Mouse (Mus musculus): ENCODE measurements at regions not wholly inside any gene's neighbourhood (a gene's known extent, or its start where the extent isn't known, plus 50 kb on each side); places are given as distances from the start of the nearest gene placed in this dataset.

DNA sequence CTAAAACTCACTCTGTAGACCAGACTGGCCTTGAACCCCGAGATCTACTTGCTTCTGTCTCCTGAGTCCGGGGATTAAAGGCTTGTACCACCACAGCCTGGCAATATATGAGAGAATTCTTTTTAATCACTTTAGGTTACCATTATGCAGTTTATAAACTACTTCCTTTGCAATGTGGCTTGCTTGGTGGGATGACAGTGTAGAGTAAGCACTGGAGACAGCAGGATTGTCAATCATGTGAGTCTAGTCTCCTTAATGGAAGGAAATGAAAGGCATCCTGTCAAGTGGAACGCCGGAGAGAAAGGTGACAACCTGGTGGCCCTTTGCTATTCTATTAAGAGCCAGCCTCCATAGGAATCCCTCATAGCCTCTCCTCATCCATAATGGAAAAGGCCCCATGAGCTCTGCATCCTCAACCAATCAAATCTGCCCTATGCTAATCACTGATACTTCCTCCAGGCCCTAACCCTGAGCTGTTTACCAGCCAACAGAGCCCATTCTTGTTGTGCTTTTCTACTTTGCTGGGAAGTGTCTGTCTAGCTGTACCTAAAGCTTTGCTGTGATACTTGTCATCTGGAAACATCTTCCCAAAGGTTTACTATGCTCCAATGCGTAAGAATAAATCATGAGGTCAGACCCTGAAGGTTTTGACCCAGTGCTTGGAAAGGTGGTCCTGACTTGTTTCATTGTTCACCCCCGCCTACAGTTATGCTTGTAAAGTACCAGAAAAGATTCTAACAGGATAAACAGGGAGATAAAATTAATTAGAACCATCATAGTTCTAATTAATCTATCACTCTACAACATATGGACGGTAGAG is 130.0 kb upstream of the Bank1 start:
- H3K9ac ChIP-seq (ENCODE audit: low read length) = no peak overlapping the region
- no peak overlapping the region for H3K4me2 ChIP-seq (ENCODE audit: low read length)
- H3K4me1 ChIP-seq (replicated peaks; ENCODE audit: control insufficient read depth, insufficient read depth, low read length) = no peaks in the 10 kb centered on the region
- no peak overlapping the region for H3K4me3 ChIP-seq (ENCODE audit: low read depth, low read length)
- 76% methylated on average over 7 of the region's 7 CpGs for WGBS
- no peaks in the 10 kb centered on the region for H3K9me3 ChIP-seq (ENCODE audit: control insufficient read depth, low read length)
- DNase-seq (ENCODE audit: low spot score) (no peak), ATAC-seq (replicated peaks; ENCODE audit: low FRiP score, low TSS enrichment, low read depth) (no peak)
- no peaks in the 10 kb centered on the region for H3K36me3 ChIP-seq (ENCODE audit: control insufficient read depth, insufficient read depth, low read length)
- no peak overlapping the region for H3K27ac ChIP-seq (ENCODE audit: low read depth)
- H3K27me3 ChIP-seq (replicated peaks; ENCODE audit: control insufficient read depth, insufficient read depth, low read length) = no peaks in the 10 kb centered on the region

DNA sequence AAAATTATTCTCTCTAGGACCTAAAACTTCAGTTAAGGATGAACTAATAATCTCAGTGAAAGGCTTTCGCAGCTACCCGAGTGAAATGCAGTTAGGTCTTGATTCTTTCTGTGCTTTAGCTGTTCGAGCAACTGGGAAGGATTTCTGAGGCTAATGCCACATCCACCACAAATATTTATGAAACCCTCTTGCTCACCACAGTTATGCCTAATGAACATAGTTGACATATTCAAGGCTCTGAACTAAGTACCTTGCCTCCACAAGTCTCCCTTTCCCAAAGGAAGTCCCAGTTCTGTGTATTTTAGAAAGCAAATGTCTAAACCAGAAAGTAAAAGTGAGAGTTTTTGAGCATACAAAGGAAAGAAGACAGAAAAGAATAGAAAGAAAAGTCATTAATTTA is 129.1 kb upstream of the Bank1 start:
- DNase-seq (ENCODE audit: low spot score) (no peak), ATAC-seq (replicated peaks; ENCODE audit: low FRiP score, low TSS enrichment, low read depth) (no peak)
- H3K9ac ChIP-seq (ENCODE audit: low read length) = no peak overlapping the region
- no peaks in the 10 kb centered on the region for H3K9me3 ChIP-seq (ENCODE audit: control insufficient read depth, low read length)
- H3K4me3 ChIP-seq (ENCODE audit: low read depth, low read length) = no peak overlapping the region
- no peak overlapping the region for H3K27ac ChIP-seq (ENCODE audit: low read depth)
- 80% methylated on average over 3 of the region's 3 CpGs for WGBS
- H3K36me3 ChIP-seq (ENCODE audit: control insufficient read depth, insufficient read depth, low read length) = no peaks in the 10 kb centered on the region
- no peaks in the 10 kb centered on the region for H3K27me3 ChIP-seq (replicated peaks; ENCODE audit: control insufficient read depth, insufficient read depth, low read length)
- no peak overlapping the region for H3K4me2 ChIP-seq (ENCODE audit: low read length)
- H3K4me1 ChIP-seq (replicated peaks; ENCODE audit: control insufficient read depth, insufficient read depth, low read length) = no peaks in the 10 kb centered on the region

DNA sequence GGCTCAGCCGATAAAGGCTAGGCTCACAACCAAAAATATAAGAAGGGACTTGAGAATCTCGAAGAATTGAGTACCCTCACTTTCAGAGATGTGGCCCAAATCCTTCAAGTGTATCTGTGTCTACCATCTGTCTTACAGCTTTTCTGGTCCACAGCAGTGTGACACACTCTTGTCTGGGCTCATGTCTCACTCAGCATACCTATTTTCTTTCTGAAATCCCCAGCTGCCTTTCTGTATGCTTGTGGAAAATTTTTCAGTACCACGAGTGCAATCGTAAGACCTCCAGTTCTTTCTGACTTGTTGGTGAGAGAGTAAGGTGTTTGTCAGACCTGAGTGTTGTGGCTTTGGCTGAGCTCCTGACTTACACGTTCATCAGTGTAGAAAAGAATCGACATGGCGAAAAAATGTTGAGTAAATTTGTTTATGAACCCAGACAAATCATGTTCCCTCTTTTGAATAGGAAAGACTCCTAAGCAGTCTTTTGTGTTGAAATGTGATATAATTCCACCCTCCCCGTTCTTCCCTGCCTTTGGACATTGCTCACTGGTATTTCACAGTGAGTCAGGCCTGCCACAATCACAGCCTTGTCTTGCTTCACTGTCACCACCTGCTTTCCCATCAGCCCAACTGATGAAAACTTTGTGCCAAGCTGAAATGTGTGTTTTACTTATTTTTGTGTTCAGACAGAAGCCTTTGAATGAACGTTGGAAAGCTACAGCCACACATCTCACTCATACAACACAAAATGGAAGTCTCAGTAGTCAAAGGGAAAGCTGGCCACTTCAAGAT is 125.3 kb upstream of the Bank1 start:
- Histone ChIP-seq H3K36me3 (ENCODE audit: control insufficient read depth, insufficient read depth, low read length) (no peaks in the 10 kb centered on the region), H3K4me3 (ENCODE audit: low read depth, low read length) (no peak overlapping the region)
- WGBS = 80% methylated on average over 9 of the region's 9 CpGs

DNA sequence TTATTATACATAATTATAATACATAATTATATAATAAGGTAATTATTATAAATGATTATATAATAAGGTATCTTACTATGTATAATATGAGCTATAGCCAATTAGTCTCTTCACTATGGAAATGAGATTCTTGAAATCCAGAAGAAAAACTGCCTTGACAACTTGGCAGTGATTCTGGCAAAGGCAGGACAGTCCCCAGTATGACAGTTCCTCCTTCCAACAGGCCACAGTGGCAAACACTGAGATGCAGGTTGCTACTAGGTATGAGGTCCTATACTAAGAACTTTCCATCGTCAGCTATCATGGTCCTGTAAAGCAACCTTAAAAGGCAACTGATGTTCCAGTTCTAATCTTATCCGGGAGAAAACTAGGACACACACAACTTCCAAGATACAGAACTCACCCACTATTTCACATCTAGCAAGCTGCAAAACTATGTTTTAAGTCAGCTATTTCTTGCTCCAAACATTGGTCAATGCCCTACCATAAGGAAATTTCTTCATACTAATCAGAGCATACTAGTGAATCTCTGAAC is 124.6 kb upstream of the Bank1 start:
- WGBS = 90% methylated on average over 2 of the region's 2 CpGs
- no peak overlapping the region for H3K9ac ChIP-seq (ENCODE audit: low read length)
- H3K27ac ChIP-seq (ENCODE audit: low read depth) = no peak overlapping the region
- ATAC-seq (replicated peaks; ENCODE audit: low FRiP score, low TSS enrichment, low read depth) (no peak), DNase-seq (ENCODE audit: low spot score) (no peak)
- no peaks in the 10 kb centered on the region for H3K27me3 ChIP-seq (replicated peaks; ENCODE audit: control insufficient read depth, insufficient read depth, low read length)
- no peaks in the 10 kb centered on the region for H3K9me3 ChIP-seq (ENCODE audit: control insufficient read depth, low read length)
- H3K4me1 ChIP-seq (replicated peaks; ENCODE audit: control insufficient read depth, insufficient read depth, low read length) = no peaks in the 10 kb centered on the region
- no peak overlapping the region for H3K4me2 ChIP-seq (ENCODE audit: low read length)
- H3K36me3 ChIP-seq (ENCODE audit: control insufficient read depth, insufficient read depth, low read length) = no peaks in the 10 kb centered on the region
- H3K4me3 ChIP-seq (ENCODE audit: low read depth, low read length) = no peak overlapping the region

More for the DNA sequence above, 125.3 kb upstream of the Bank1 start:
- DNase-seq (ENCODE audit: low spot score) = no peak
- H3K4me1 ChIP-seq (replicated peaks; ENCODE audit: control insufficient read depth, insufficient read depth, low read length) = no peaks in the 10 kb centered on the region
- H3K9ac ChIP-seq (ENCODE audit: low read length) = no peak overlapping the region
- ATAC-seq (replicated peaks; ENCODE audit: low FRiP score, low TSS enrichment, low read depth) = no peak
- H3K4me2 ChIP-seq (ENCODE audit: low read length) = no peak overlapping the region
- no peaks in the 10 kb centered on the region for H3K9me3 ChIP-seq (ENCODE audit: control insufficient read depth, low read length)
- H3K27me3 ChIP-seq (replicated peaks; ENCODE audit: control insufficient read depth, insufficient read depth, low read length) = no peaks in the 10 kb centered on the region
- no peak overlapping the region for H3K27ac ChIP-seq (ENCODE audit: low read depth)

DNA sequence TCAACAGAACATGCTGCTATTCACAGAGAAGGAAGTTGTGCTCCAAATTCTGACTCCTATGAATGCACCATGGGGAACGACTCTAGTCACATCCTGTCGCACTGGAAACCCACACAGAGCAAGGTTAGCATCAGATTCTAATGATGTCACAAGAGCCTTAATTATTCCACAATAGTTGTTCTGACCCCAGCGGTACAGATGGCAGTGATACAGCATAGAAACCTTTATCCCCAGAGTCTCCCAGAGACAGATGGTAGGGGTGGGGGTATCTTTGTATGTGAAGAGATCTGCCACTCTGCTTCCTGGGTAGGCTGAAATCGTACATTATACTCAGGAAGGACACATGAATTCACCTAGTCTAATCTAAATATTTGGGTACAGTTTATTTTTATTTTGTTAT is 123.5 kb upstream of the Bank1 start:
- H3K9ac ChIP-seq (ENCODE audit: low read length) = no peak overlapping the region
- DNase-seq (ENCODE audit: low spot score) (no peak), ATAC-seq (replicated peaks; ENCODE audit: low FRiP score, low TSS enrichment, low read depth) (no peak)
- H3K9me3 ChIP-seq (ENCODE audit: control insufficient read depth, low read length) = no peaks in the 10 kb centered on the region
- H3K27ac ChIP-seq (ENCODE audit: low read depth) = no peak overlapping the region
- H3K27me3 ChIP-seq (replicated peaks; ENCODE audit: control insufficient read depth, insufficient read depth, low read length) = no peaks in the 10 kb centered on the region
- H3K4me2 ChIP-seq (ENCODE audit: low read length) = no peak overlapping the region
- H3K4me3 ChIP-seq (ENCODE audit: low read depth, low read length) = no peak overlapping the region
- no peaks in the 10 kb centered on the region for H3K36me3 ChIP-seq (ENCODE audit: control insufficient read depth, insufficient read depth, low read length)
- H3K4me1 ChIP-seq (replicated peaks; ENCODE audit: control insufficient read depth, insufficient read depth, low read length) = no peaks in the 10 kb centered on the region
- 72% methylated on average over 4 of the region's 4 CpGs for WGBS

DNA sequence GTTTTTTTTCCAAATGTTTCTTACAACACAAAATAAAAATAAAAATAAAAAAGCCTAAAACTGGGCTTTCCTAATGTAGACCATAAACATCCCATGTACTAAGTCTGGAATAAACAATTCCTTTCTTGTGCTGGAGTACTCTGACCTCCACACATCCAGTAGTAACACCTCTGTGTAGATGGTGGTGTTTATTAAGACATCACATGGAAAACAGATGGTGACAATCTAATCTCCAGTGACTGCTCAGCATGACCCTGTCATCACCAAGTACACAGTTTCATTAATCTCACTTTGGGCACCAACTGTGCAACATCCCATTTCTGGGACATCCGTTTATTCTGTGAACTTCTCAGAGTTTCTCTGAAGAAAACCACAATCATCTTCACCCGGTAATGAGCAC is 118.7 kb upstream of the Bank1 start:
- Histone ChIP-seq H3K4me2 (ENCODE audit: low read length) (no peak overlapping the region), H3K9me3 (ENCODE audit: control insufficient read depth, low read length) (no peaks in the 10 kb centered on the region), H3K36me3 (ENCODE audit: control insufficient read depth, insufficient read depth, low read length) (no peaks in the 10 kb centered on the region), H3K27ac (ENCODE audit: low read depth) (no peak overlapping the region), H3K9ac (ENCODE audit: low read length) (no peak overlapping the region), H3K27me3 (replicated peaks; ENCODE audit: control insufficient read depth, insufficient read depth, low read length) (no peaks in the 10 kb centered on the region), H3K4me1 (replicated peaks; ENCODE audit: control insufficient read depth, insufficient read depth, low read length) (no peaks in the 10 kb centered on the region), H3K4me3 (ENCODE audit: low read depth, low read length) (no peak overlapping the region)
- no peak for ATAC-seq (replicated peaks; ENCODE audit: low FRiP score, low TSS enrichment, low read depth)
- 43% methylated on average over 2 of the region's 2 CpGs for WGBS
- no peak for DNase-seq (ENCODE audit: low spot score)

DNA sequence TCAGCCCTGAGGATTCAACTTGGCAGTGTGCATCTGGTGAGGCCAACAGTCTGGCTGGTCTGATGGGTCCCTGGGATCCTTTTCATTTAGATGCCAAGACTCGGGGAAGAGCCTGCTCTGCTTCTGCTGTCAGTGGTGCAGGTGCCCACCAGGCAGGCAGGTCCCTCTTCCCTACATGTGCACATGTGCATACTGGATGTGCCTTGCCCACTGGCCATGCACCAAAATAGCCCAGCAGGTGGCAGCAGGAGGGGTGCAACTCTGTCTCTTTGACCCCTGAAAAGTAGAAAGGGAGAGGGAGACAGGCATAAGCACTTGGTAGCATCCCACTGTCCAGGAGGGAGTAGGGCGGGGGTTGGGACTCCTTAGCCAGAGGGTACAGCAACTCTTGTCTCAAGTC is 116.2 kb upstream of the Bank1 start:
- no peak for ATAC-seq (replicated peaks; ENCODE audit: low FRiP score, low TSS enrichment, low read depth)
- no peak overlapping the region for H3K9ac ChIP-seq (ENCODE audit: low read length)
- no peak for DNase-seq (ENCODE audit: low spot score)
- H3K27me3 ChIP-seq (replicated peaks; ENCODE audit: control insufficient read depth, insufficient read depth, low read length) = no peaks in the 10 kb centered on the region
- no peaks in the 10 kb centered on the region for H3K36me3 ChIP-seq (ENCODE audit: control insufficient read depth, insufficient read depth, low read length)
- no peaks in the 10 kb centered on the region for H3K4me1 ChIP-seq (replicated peaks; ENCODE audit: control insufficient read depth, insufficient read depth, low read length)
- H3K4me2 ChIP-seq (ENCODE audit: low read length) = no peak overlapping the region
- no peak overlapping the region for H3K27ac ChIP-seq (ENCODE audit: low read depth)
- H3K9me3 ChIP-seq (ENCODE audit: control insufficient read depth, low read length) = no peaks in the 10 kb centered on the region
- no peak overlapping the region for H3K4me3 ChIP-seq (ENCODE audit: low read depth, low read length)
- 81% methylated on average over 2 of the region's 2 CpGs for WGBS

DNA sequence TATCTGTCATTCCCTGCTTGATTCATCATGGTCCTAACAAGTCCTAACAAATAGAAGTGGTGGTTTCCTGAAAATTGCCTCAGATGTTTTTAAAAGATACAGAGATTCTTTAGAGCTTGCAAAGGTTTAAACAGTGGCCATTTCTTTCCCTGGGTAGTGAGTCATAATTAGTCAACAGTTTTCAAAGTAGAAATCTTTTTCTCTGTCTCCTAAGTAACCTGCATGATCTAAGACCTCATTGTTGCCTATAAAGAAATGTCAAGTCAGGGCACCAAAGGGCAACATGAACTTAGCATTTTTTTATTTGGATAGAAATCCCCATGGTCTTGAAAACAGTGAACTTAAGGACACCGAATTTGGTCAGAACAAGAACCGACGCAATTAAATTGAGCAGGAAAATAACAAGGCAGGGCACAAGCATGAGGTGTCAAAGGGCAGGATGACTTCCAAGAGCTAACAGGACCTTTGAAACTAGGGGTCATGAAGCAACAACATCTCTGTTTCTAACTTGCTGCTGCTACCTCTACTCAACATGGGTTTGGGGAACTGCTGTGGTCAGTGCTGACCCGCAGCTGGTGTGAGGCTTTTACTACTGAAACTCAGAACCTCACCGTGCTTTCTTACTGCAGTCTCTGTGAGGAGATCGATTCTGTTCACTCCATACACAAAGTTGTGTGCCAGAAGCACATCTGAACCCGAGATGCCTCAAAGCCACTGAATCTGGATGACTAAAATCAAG is 114.2 kb upstream of the Bank1 start:
- H3K9ac ChIP-seq (ENCODE audit: low read length) = no peak overlapping the region
- no peaks in the 10 kb centered on the region for H3K27me3 ChIP-seq (replicated peaks; ENCODE audit: control insufficient read depth, insufficient read depth, low read length)
- no peak overlapping the region for H3K4me3 ChIP-seq (ENCODE audit: low read depth, low read length)
- no peaks in the 10 kb centered on the region for H3K36me3 ChIP-seq (ENCODE audit: control insufficient read depth, insufficient read depth, low read length)
- H3K9me3 ChIP-seq (ENCODE audit: control insufficient read depth, low read length) = no peaks in the 10 kb centered on the region
- WGBS = 84% methylated on average over 7 of the region's 7 CpGs
- H3K4me2 ChIP-seq (ENCODE audit: low read length) = no peak overlapping the region
- DNase-seq (ENCODE audit: low spot score) = no peak
- H3K4me1 ChIP-seq (replicated peaks; ENCODE audit: control insufficient read depth, insufficient read depth, low read length) = no peaks in the 10 kb centered on the region
- no peak overlapping the region for H3K27ac ChIP-seq (ENCODE audit: low read depth)
- ATAC-seq (replicated peaks; ENCODE audit: low FRiP score, low TSS enrichment, low read depth) = no peak

All from intestine, embryonic 14.5 days (tissue).